Mouse (Mus musculus) embryonic stem cell, embryonic (primary cell): ENCODE results near the gene Shisal2a.

Source experiments
- CTCF ChIA-PET, 4 experiments: fragments of 300-600 bp in 2 of 4; fragments of 350-600 bp in 2 of 4; sonication (Branson Sonifier 250); formaldehyde crosslinking; loops; one replicate each; lab custom pipeline; 2022; ENCODE audit warnings: inconsistent platforms in 2 of 4; lab: Charles Lee
- POLR2A ChIA-PET, 4 experiments: fragments of 300-600 bp in 2 of 4; fragments of 350-600 bp in 2 of 4; sonication (Branson Sonifier 250); formaldehyde crosslinking; loops; one replicate each; lab custom pipeline; 2022; ENCODE audit warnings: antibody characterized with exemption in 4 of 4, inconsistent platforms in 1 of 4; lab: Charles Lee

The Shisal2a gene

DNA sequence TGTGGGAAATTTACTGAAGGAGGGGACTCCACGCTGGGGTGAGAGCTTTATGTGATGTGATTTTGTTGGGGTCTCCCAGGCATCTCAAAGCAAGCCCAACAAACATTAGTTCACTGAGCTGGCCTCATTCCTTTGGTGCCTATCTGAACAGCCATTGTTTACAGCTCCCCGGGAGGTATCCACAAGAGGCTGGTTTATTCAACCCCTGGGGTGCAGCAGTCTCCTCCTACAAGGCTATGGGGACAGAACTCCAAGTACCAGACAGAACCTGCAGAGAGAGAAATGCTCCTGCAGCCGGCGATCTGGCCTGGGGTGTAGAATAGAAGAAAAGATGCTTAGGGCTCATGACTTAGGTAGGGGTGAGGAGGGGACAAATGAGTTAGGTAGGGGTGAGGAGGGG is 24.7 kb downstream of the Shisal2a start:
- POLR2A ChIA-PET: interaction anchor here in 3 of 4 experiments (0.7 to 8.0 kb wide), 20 partner anchors 10 to 1650 kb away, joined by 3 to 75 read pairs (median 4); partner anchors contain the start of genes Shisal2a (in 2 of the 3), Coa7 (in 1 of the 3), Orc1 (in 1 of the 3) and Prpf38a (in 1 of the 3)
- CTCF ChIA-PET: interaction anchor here in 2 of 4 experiments (0.6 to 1.2 kb wide), 2 partner anchors 8 to 48 kb away, joined by 3 read pairs; partner anchors contain the start of gene Gpx7 (in 1 of the 2)

DNA sequence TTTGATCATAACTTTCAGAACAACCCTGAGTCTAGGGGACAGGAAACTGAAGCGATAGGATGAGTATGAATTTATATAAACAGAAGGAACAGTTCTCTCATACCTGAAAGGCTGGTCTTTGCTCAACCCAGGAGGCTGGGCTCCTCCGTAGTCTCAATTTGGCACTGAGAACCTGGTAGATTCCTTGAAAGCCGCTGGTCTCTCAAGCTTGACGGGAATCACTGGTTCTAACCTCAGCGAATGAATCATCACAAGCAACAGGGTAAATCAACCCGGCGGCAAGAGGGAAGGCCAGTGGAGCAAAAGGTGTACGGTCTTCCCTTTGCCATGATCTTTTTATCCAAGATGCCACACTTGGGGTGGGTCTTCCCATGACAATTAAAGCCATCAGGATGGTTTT is 25.7 kb downstream of the Shisal2a start:
- ChIA-PET CTCF (no interaction called here), POLR2A (interaction anchor here in 3 of 4 experiments (0.6 to 8.0 kb wide), 9 partner anchors 9 to 101 kb away, joined by 3 to 75 read pairs (median 6); partner anchors contain the start of gene Shisal2a (in 1 of the 3))

DNA sequence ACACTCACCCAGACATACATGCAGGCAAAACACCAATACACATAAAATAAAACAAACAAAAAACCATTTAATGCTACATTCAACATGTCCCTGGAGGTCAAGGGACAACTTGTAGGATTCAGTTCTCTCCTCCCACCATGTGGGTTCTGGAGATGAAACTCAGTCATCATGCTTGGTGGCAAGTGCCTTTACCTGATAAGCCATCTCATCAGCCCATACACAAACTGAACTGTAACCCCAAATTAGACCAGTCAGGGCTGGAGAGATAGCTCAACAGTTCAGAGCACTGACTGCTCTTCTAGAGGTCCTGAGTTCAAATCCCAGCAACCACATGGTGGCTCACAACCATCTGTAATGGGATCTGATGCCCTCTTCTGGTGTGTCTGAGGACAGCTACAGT is 29.6 kb downstream of the Shisal2a start:
- CTCF ChIA-PET: interaction anchor here in 2 of 4 experiments (0.6 to 1.6 kb wide), 2 partner anchors 15 to 78 kb away, joined by 4 to 6 read pairs; no protein-coding TSS in a partner anchor
- POLR2A ChIA-PET: interaction anchor here (0.6 to 2.4 kb wide), 8 partner anchors 9 to 306 kb away, joined by 3 to 9 read pairs (median 4); partner anchors contain the start of gene Zyg11b (in 1 of the 4)

DNA sequence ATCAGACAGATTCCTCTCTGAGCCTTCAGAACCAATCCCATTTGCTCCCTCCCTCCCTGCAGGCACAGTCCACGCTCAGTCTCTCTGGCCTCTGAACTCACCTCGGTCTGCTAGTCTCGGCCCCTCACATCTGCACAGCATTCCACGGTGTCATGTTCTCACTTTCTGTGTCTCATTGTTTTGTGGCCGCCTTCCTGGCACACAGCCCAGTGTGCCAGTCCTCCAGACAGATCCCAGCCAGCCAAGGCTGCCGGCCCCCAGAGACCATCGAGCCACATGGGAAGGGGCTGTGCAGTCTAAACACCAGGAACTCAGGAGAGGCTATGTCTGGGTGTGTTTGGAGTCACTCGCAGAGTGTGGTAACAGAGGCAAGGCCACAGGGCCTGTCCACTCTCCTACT is 32.3 kb downstream of the Shisal2a start:
- ChIA-PET CTCF (interaction anchor here in 2 of 4 experiments (1.2 to 1.3 kb wide), 2 partner anchors 11 to 12 kb away, joined by 3 read pairs; no protein-coding TSS in a partner anchor), POLR2A (interaction anchor here in 3 of 4 experiments (0.6 to 7.7 kb wide), 6 partner anchors 8 to 57 kb away, joined by 3 to 75 read pairs (median 7); partner anchors contain the start of gene Shisal2a (in 1 of the 3))

DNA sequence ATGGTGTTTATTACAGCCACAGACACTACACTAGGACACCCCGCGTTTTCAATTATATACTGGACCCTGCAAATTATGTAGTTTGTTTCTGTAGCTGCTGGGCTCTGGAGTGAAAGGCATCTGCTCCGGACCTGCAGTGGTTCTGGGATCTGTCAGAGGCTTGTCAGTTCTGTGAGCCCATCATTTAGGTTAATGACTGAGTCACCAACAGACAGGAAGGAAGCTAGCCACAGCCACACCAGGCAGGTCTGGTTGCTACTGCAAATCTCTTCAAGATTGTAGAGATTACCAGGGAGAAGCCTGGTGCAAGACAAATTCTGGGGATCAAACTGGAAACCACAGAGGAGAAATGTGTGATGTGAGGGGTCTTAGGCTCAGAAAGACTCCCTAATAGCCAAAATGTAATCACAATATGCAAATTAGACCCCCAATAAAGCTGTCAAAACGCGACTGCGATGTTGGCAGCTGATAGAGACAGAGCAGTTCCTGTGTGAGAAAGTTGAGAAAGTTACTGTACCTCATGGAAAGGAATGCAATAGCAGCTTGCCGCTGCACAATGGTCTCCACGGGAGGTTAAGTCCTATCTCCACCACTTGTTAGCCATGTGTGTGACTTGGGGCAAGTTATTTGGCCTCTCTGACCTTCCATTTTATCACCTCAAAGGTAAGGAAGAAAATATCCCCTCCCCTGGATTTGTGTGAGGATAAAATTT is 33.2 kb downstream of the Shisal2a start:
- POLR2A ChIA-PET: interaction anchor here (0.6 to 7.7 kb wide), 25 partner anchors 10 to 229 kb away, joined by 3 to 75 read pairs (median 6); partner anchors contain the start of genes Orc1 (in 2 of the 4), Prpf38a (in 2 of the 4), Coa7 (in 1 of the 4) and Gpx7 (in 1 of the 4)

DNA sequence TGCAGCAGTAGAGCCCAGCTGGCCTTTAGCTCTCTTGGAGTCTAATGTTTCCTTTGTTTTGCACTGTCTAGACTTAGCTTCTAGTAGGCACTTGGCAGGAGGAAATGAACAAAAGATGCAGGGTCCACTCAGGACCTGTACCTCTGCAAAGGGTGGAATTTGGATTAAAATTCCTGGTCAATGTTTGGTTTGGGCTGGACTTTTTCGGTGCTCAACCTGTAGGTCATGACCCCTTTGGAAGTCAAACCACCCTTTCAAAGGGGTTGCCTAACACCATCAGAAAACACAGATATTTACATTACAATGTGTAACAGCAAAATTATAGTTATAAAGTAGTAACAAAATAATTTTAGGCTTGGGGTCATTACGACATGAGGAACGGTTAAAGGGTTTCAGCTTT is 34.1 kb downstream of the Shisal2a start:
- ChIA-PET CTCF (interaction anchor here in 2 of 4 experiments (0.5 to 2.2 kb wide), 4 partner anchors 10 to 101 kb away, joined by 3 to 9 read pairs (median 4); no protein-coding TSS in a partner anchor), POLR2A (interaction anchor here (0.5 to 7.7 kb wide), 39 partner anchors 9 to 1563 kb away, joined by 3 to 75 read pairs (median 5); partner anchors contain the start of genes Coa7 (in 3 of the 4), Gpx7 (in 2 of the 4), Tut4 (in 2 of the 4) and Orc1 (in 1 of the 4))

More for the DNA sequence above, 33.2 kb downstream of the Shisal2a start:
- CTCF ChIA-PET: interaction anchor here (0.5 to 1.5 kb wide), 6 partner anchors 8 to 420 kb away, joined by 3 to 5 read pairs (median 3); partner anchors contain the start of gene Zyg11b (in 1 of the 4)

DNA sequence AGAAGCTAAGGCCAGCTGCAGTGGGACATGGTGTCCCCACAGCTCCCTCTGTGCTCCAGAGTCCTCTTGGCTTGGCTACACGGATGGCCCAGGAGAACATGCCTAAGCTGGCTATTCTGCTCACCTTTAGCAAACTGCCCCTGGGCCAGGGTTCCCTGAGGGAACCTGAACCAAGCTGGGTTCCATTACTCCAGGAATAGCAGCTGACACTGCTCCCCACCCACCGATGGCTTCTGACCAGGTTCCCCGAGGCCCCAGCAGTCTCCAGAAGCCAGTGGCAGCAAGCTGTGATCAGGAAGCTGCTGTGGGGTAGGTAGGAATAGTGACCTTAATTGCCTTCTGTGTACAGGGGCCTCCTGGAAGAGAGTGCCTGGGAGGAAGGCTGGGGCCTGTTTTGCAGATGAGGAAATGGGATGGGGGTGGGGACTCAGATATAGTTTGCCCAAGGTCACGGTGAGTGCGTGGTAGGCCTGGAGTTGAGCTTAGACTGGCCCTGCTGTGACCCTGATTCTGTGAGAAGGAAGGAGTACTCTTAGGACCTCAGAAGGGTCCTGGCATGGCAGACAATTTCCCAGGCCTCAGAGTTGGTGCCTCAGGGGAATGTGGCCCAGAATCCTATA is 34.8 kb downstream of the Shisal2a start:
- ChIA-PET CTCF (interaction anchor here in 2 of 4 experiments (0.7 to 2.2 kb wide), 4 partner anchors 9 to 18 kb away, joined by 3 to 9 read pairs (median 3); no protein-coding TSS in a partner anchor), POLR2A (interaction anchor here (0.5 to 7.7 kb wide), 36 partner anchors 9 to 1562 kb away, joined by 3 to 75 read pairs (median 5); partner anchors contain the start of genes Coa7 (in 3 of the 4), Gpx7 (in 2 of the 4), Tut4 (in 2 of the 4) and Orc1 (in 1 of the 4))

DNA sequence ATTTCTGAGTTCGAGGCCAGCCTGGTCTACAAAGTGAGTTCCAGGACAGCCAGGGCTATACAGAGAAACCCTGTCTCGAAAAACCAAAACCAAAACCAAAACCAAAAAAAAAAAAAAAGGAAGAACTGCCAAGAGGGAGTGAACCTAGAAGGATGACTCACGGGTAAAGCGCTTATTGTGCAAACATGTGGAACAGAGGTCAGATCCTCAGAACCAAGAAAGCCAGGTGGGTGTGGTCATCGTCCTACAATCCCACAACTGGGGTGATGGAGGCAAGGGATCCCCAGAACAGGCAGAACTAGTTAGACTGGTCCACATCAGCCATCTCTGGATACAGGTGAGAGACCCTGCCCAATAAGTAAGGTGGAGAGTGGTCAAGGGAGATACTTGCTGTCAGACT is 36.0 kb downstream of the Shisal2a start:
- POLR2A ChIA-PET: interaction anchor here in 3 of 4 experiments (1.1 to 7.7 kb wide), 9 partner anchors 7 to 112 kb away, joined by 3 to 75 read pairs (median 9); partner anchors contain the start of gene Tut4 (in 1 of the 3)
- CTCF ChIA-PET: interaction anchor here in 2 of 4 experiments (1.0 to 2.2 kb wide), 2 partner anchors 8 kb away, joined by 3 to 9 read pairs; no protein-coding TSS in a partner anchor

DNA sequence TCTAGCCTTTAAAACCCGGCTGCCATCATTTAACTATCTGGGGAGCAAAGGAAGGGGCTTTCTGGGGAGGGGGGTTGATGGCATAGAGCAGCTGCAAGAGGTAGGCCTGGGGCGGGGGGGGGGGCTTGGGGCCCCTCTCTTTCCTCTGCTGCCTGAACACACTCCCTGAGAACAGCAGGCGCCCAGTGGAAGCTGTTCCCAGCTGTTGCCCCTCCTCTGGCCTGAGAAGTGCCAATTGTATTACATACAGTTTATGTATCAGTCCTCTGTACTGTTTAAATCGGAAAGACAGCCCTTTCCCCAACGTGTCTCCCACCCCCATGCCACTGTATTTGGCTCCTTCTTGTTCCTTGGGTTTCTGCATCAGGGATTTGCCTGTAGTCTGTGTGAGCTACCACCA is 37.3 kb downstream of the Shisal2a start:
- ChIA-PET CTCF (no interaction called here), POLR2A (interaction anchor here in 3 of 4 experiments (0.6 to 7.7 kb wide), 9 partner anchors 9 to 233 kb away, joined by 3 to 75 read pairs (median 5); partner anchors contain the start of genes Orc1 (in 1 of the 3) and Prpf38a (in 1 of the 3))

DNA sequence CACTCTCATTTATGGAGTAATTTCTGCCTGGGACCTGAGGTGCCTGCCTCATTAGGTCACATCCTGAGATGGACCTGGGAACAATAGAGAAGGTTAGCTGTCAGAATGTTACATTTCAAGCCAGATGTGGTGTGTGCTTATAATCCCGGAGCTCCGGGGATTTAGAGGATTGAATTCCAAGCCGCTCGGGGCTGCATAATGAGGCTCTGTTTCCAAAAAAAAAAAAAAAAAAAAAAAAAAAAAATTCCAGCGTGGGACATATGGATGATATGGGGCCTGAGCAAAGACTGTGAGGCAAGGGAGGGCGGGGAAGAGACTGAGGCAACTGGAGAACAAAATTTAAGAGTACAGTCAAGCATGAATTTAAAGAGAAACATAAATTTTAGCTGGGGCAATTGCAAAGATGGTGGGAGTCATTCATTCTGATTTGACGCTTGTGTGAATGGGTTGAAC is 38.5 kb downstream of the Shisal2a start:
- ChIA-PET POLR2A (interaction anchor here in 3 of 4 experiments (0.5 to 7.7 kb wide), 10 partner anchors 8 to 115 kb away, joined by 3 to 75 read pairs (median 4); partner anchors contain the start of gene Shisal2a (in 1 of the 3)), CTCF (interaction anchor here in 2 of 4 experiments (0.7 kb wide), 2 partner anchors 18 to 52 kb away, joined by 5 to 18 read pairs; no protein-coding TSS in a partner anchor)

DNA sequence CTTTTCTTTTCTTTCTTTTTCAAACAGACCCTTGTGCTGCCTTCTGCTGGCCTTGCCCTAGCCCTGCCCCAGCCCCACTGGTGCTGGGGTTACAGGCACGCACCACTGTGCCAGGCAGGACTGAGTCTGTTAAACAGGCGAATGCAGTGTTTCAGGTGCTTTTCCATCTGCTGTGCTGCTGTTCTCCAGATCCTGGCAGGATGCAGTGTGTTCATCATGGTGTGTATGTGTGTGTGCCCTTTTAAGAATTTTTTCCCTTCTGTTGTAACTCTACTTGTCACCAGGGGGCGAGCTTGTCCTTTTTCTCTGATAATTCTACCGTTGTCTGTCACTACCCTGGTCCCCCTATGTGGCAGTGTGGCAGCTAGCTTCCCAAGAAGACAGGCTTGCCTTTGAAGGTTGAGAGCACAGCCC is 43.9 kb downstream of the Shisal2a start:
- ChIA-PET POLR2A (interaction anchor here in 3 of 4 experiments (0.6 to 4.5 kb wide), 40 partner anchors 8 to 295 kb away, joined by 3 to 37 read pairs (median 6); partner anchors contain the start of genes Gpx7 (in 3 of the 3), Orc1 (in 3 of the 3), Prpf38a (in 3 of the 3) and Coa7 (in 2 of the 3)), CTCF (interaction anchor here in 3 of 4 experiments (0.6 to 2.6 kb wide), 22 partner anchors 8 to 355 kb away, joined by 3 to 14 read pairs (median 4); partner anchors contain the start of genes Coa7 (in 1 of the 3), Gpx7 (in 1 of the 3), Orc1 (in 1 of the 3) and Prpf38a (in 1 of the 3))

DNA sequence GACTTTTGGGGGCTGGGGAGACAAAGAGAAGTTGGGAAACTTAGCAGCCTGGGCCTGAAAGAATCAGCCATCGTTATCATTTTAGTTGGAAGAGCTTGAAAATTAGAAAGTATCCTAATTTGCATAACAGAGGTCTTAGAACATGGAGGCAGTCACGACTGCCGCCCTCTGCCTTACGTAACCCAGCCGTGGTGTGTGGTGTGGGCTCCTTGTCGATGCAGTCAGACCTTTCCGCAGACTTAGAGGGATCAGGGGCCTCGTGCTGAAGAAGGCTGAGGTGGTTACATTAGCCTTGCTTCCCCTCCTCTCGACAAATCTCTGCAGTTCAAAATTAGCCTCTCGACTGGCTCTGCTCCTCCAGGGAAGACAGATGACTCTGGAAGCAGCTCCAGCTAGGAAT is 44.3 kb downstream of the Shisal2a start:
- ChIA-PET POLR2A (interaction anchor here (0.6 to 4.5 kb wide), 47 partner anchors 8 to 296 kb away, joined by 3 to 37 read pairs (median 6); partner anchors contain the start of genes Coa7 (in 3 of the 4), Gpx7 (in 3 of the 4), Orc1 (in 3 of the 4) and Prpf38a (in 3 of the 4)), CTCF (interaction anchor here in 3 of 4 experiments (0.5 to 2.6 kb wide), 22 partner anchors 9 to 348 kb away, joined by 3 to 14 read pairs (median 4); partner anchors contain the start of genes Coa7 (in 1 of the 3), Gpx7 (in 1 of the 3), Orc1 (in 1 of the 3) and Prpf38a (in 1 of the 3))

DNA sequence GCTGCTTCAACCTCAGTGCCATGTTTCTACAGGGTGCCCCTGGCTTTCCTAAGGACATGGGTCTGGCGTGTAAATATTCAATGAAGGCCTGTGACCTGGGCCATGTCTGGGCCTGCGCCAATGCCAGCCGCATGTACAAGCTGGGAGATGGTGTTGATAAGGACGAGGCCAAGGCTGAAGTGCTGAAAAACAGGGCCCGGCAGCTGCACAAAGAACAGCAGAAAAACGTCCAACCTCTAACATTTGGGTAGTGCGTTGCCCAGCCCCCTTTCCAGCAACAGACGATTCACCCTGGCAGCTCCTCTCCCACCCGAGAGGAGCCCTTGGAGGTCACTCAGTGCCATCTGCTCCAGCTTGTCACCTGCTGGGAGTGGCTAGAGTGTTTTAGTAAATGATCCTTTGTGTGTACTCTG is 44.8 kb downstream of the Shisal2a start:
- CTCF ChIA-PET: interaction anchor here in 2 of 4 experiments (0.5 to 2.6 kb wide), 12 partner anchors 10 to 348 kb away, joined by 3 to 13 read pairs (median 4); partner anchors contain the start of genes Coa7 (in 1 of the 2), Orc1 (in 1 of the 2), Prpf38a (in 1 of the 2) and Tut4 (in 1 of the 2)

DNA sequence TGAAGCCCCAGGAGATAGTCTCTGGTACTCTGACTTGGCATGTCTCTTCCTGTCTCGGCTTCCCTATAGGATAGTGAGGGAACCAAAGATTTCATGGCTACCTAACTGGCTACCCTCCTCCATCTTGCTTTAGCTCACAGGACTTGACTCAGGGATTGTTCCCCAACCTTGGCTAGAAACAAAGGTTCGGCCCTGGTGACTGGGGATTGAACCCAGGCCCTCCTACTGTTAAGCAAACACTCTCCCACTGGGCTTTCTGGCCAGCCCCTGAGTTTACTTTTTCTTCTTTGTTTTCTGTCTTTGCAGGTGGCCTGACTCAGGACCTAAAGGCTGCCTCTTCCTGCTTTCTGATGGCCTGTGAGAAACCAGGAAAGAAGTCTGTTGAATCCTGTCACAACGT is 45.3 kb downstream of the Shisal2a start:
- ChIA-PET CTCF (interaction anchor here in 3 of 4 experiments (0.6 to 2.6 kb wide), 6 partner anchors 11 to 1538 kb away, joined by 3 to 13 read pairs (median 4); partner anchors contain the start of genes Coa7 (in 1 of the 3) and Tut4 (in 1 of the 3)), POLR2A (interaction anchor here (0.6 to 4.5 kb wide), 36 partner anchors 8 to 448 kb away, joined by 3 to 37 read pairs (median 6); partner anchors contain the start of genes Coa7 (in 3 of the 4), Cc2d1b (in 2 of the 4), Orc1 (in 2 of the 4) and Prpf38a (in 2 of the 4))

More for the DNA sequence above, 44.8 kb downstream of the Shisal2a start:
- POLR2A ChIA-PET: interaction anchor here (0.6 to 4.5 kb wide), 45 partner anchors 8 to 449 kb away, joined by 3 to 37 read pairs (median 6); partner anchors contain the start of genes Coa7 (in 3 of the 4), Gpx7 (in 3 of the 4), Orc1 (in 3 of the 4) and Prpf38a (in 3 of the 4)

DNA sequence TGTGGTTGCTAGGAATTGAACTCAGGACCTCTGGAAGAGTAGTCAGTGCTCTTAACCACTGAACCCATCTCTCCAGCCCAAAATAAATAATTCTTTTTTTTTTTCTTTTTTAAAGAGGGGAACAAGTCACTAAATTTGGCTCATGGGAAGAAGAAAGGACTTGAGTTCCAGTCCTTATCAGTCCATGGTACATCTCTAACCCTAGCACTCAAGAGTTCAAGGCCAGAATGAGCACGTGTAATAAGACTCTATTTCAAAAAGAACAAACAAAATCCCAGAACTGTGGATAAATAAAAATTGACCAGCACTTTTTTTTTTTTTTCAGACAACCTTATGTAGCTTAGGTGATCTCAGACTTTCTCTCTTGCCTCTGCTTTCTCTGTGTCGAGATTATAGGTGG is 46.4 kb downstream of the Shisal2a start:
- CTCF ChIA-PET: interaction anchor here in 2 of 4 experiments (0.7 to 1.5 kb wide), 2 partner anchors 10 to 274 kb away, joined by 4 to 6 read pairs; no protein-coding TSS in a partner anchor
- POLR2A ChIA-PET: interaction anchor here (0.9 to 4.1 kb wide), 13 partner anchors 9 to 283 kb away, joined by 3 to 37 read pairs (median 4); partner anchors contain the start of genes Coa7 (in 3 of the 4), Cc2d1b (in 1 of the 4), Gpx7 (in 1 of the 4) and Zyg11b (in 1 of the 4)
